Mouse (Mus musculus) midbrain, embryonic 11.5 days (tissue): ENCODE results near the gene Dpagt1. TPM values are rescaled to one million over a fixed set of nuclear protein-coding genes. Genes with fewer than 3 reads are reported as not detected.

ENCODE experiments used
- ATAC-seq: fragments of 200-750 bp; cut with Nextera tagmentation; 2 replicates; pipeline ENCODE4 v1.8.0; 2017; ENCODE audit warnings: moderate TSS enrichment, moderate library complexity; ENCODE audit not compliant: low FRiP score
- DNase-seq: peaks from one replicate; pipeline ENCODE4 v3.0.0; 2015; ENCODE audit warnings: low spot score; ENCODE audit errors: missing footprints
- H3K27ac ChIP-seq: fragments of 300-500 bp; sonication (generic); 2 replicates; pipeline ENCODE4 v1.5.1; 2014; ENCODE audit warnings: low read depth, low read length
- H3K27me3 ChIP-seq: fragments of 300-500 bp; sonication (generic); 2 replicates; pipeline ENCODE4 v1.6.1; 2014; ENCODE audit warnings: mild to moderate bottlenecking, low read length, moderate library complexity, mixed read lengths; ENCODE audit not compliant: control insufficient read depth, insufficient read depth
- H3K36me3 ChIP-seq: fragments of 300-500 bp; sonication (generic); 2 replicates; pipeline ENCODE4 v1.6.1; 2014; ENCODE audit warnings: mild to moderate bottlenecking, low read length, moderate library complexity, mixed read lengths; ENCODE audit not compliant: control insufficient read depth, insufficient read depth
- H3K4me1 ChIP-seq: fragments of 300-500 bp; sonication (generic); 2 replicates; pipeline ENCODE4 v1.6.1; 2014; ENCODE audit warnings: low read length; ENCODE audit not compliant: control insufficient read depth, insufficient read depth
- H3K4me2 ChIP-seq: fragments of 300-500 bp; sonication (generic); 2 replicates; pipeline ENCODE4 v1.6.1; 2014; ENCODE audit warnings: mild to moderate bottlenecking, moderate library complexity
- H3K4me3 ChIP-seq: fragments of 300-500 bp; sonication (generic); 2 replicates; pipeline ENCODE4 v1.5.1; 2014; ENCODE audit warnings: low read depth, low read length
- H3K9ac ChIP-seq: fragments of 300-500 bp; sonication (generic); 2 replicates; pipeline ENCODE4 v1.6.1; 2014; ENCODE audit warnings: low read length
- H3K9me3 ChIP-seq: fragments of 300-500 bp; sonication (generic); 2 replicates; pipeline ENCODE4 v1.6.1; 2016; ENCODE audit warnings: low read length; ENCODE audit not compliant: control insufficient read depth
- WGBS: fragments of 180-500 bp; shearing (Covaris S2); extraction: QIAGEN DNeasy Blood & Tissue Kit; methylation state at CpG from one replicate; pipeline ENCODE4 v1.1.7; 2014; 5-methylcytosine and 5-hydroxymethylcytosine counted together
- polyA plus RNA-seq: library from polyadenylated mRNA; unstranded; fragments of >200 nt; fragmentation: Nextera tagmentation; extraction: Ambion mirVana; gene quantifications from 2 replicates; pipeline ENCODE4 v1.2.1, GENCODE M21; 2014

Gene Dpagt1
- polyA plus RNA-seq, 1 experiment from 2014 or later, result 41.8 TPM

DNA sequence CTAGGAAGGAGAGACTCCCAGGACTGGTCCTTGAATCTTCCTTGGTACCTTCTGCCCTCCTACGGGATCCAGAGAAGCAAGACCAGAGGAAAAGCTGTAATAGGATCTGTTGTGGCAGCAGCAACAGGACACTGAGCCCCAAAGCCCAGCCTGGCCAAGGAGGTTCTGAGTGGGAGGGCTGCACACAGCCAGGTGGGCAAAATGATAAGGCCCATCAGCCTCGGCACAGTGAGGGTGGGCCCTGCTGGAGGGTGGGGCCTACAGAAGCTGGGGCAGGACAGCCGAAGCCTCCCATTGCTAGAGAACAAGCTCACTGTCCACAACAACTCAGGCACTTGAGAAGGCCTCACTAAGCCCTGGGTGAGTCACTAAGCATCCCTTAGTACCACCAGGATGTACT, 16.4 kb downstream of the Dpagt1 start:
- no peak for ATAC-seq
- H3K27me3 ChIP-seq, result no peaks in the 10 kb centered on the region
- peak overlapping the region; percentile 3; the same call in 1 of the 2 replicates for H3K4me3 ChIP-seq
- no peak overlapping the region for H3K9ac ChIP-seq
- peaks cover 3% of the 10 kb centered on the region; the same call in 1 of the 2 replicates for H3K36me3 ChIP-seq
- DNase-seq, result no peak
- no peaks in the 10 kb centered on the region for H3K9me3 ChIP-seq
- peaks cover 10% of the 10 kb centered on the region for H3K4me1 ChIP-seq
- no peak overlapping the region for H3K4me2 ChIP-seq
- H3K27ac ChIP-seq, result peak overlapping the region; percentile 25; the same call in 1 of the 2 replicates
- 86% methylated on average over 3 of the region's 3 CpGs for WGBS

DNA sequence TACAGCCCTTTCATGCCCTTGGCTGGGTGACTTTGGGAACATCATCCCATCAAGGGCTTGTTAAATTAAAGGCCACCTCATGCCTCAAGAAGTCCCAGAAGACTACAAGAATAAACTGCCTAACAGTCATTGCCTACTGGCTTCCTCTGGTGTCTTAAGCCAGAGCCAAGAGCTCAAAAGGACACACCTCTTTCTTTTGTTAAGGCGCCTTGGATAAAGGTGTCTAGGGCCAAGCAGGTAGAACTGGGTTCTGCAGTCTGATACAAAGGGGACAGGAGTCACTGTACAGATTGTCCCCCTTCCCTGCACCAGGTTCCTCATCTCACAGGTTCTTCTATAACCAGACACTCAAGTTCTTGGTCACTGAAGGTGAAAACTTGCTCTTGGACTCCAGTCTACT, 16.8 kb downstream of the Dpagt1 start:
- DNase-seq (no peak), ATAC-seq (no peak)
- Histone ChIP-seq H3K4me2 (peak overlapping the region; percentile 59; the same call in 1 of the 2 replicates), H3K4me1 (peaks cover 6% of the 10 kb centered on the region), H3K9ac (peak overlapping the region; percentile 55; the same call in 1 of the 2 replicates), H3K4me3 (no peak overlapping the region), H3K36me3 (peaks cover 8% of the 10 kb centered on the region), H3K9me3 (no peaks in the 10 kb centered on the region), H3K27me3 (no peaks in the 10 kb centered on the region), H3K27ac (peak overlapping the region; percentile 25; the same call in 1 of the 2 replicates)
- WGBS, result 92% methylated on average over 1 of the region's 1 CpGs

- H3K9me3 ChIP-seq, result no peaks in the 10 kb centered on the region
- H3K4me3 ChIP-seq, result peak overlapping the region; percentile 49
- 20% methylated on average over 6 of the region's 6 CpGs for WGBS
- peaks cover 6% of the 10 kb centered on the region for H3K4me1 ChIP-seq
- no peaks in the 10 kb centered on the region for H3K27me3 ChIP-seq
- H3K27ac ChIP-seq, result peak overlapping the region; percentile 86
- H3K4me2 ChIP-seq, result peak overlapping the region; percentile 59
- peaks cover 13% of the 10 kb centered on the region for H3K36me3 ChIP-seq
- ATAC-seq, result peak; percentile 17; the same call in 1 of the 2 replicates
- no peak for DNase-seq
- peak overlapping the region; percentile 55 for H3K9ac ChIP-seq
These were observed 17.5 kb downstream of the Dpagt1 start for GRCm38 (mm10) chr9:44343290-44343689.

GRCm38 (mm10) chr9:44343781-44344421, 18.1 kb downstream of the Dpagt1 start, which contains the start of gene Hmbs:
Gene Hmbs (minus strand): TSS chr9:44344228.
- Histone ChIP-seq H3K4me2 (peak within 1 kb of the TSS; percentile 59), H3K9ac (peak within 1 kb of the TSS; percentile 55), H3K4me1 (peaks cover 6% of the 10 kb centered on the region), H3K36me3 (peaks cover 19% of the 10 kb centered on the region), H3K9me3 (no peaks in the 10 kb centered on the region), H3K4me3 (peak within 1 kb of the TSS; percentile 49), H3K27me3 (no peaks in the 10 kb centered on the region), H3K27ac (peak within 1 kb of the TSS; percentile 86)
- peak; percentile 95 for ATAC-seq
- WGBS, result under 1% methylated on average over 39 of the region's 39 CpGs
- DNase-seq, result peak; percentile 99

- H3K27ac ChIP-seq, result no peak overlapping the region
- DNase-seq (no peak), ATAC-seq (no peak)
- no peak overlapping the region for H3K4me3 ChIP-seq
- H3K4me2 ChIP-seq, result no peak overlapping the region
- no peaks in the 10 kb centered on the region for H3K9me3 ChIP-seq
- H3K4me1 ChIP-seq, result peaks cover 6% of the 10 kb centered on the region
- no peak overlapping the region for H3K9ac ChIP-seq
- WGBS, result 91% methylated on average over 6 of the region's 6 CpGs
- no peaks in the 10 kb centered on the region for H3K27me3 ChIP-seq
- peaks cover 30% of the 10 kb centered on the region for H3K36me3 ChIP-seq
These were observed 20.0 kb downstream of the Dpagt1 start for GRCm38 (mm10) chr9:44345570-44346433.

DNA sequence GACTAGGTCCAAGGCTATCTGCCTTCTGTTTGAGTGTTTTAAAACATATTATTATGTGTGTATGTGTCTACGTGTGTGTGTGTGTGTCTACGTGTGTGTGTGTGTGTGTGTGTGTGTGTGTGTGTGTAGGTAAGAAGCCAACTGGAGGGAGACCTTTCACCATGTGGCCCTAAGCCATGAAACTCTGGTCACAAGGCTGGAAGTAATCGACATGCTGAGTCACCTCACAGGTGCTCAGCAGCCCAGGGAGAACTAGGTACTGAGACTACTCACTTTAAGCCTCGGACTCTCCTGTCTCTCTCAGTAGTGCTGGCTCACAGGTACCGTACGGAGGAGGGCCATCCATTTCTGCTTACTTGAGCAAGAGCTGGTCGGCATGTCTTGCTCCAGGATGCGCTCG, 21.3 kb downstream of the Dpagt1 start:
- 95% methylated on average over 9 of the region's 9 CpGs for WGBS
- Histone ChIP-seq H3K27ac (no peak overlapping the region), H3K4me1 (peaks cover 6% of the 10 kb centered on the region), H3K9ac (no peak overlapping the region), H3K36me3 (peaks cover 33% of the 10 kb centered on the region), H3K9me3 (no peaks in the 10 kb centered on the region), H3K27me3 (no peaks in the 10 kb centered on the region), H3K4me3 (no peak overlapping the region), H3K4me2 (no peak overlapping the region)
- DNase-seq (no peak), ATAC-seq (no peak)

DNA sequence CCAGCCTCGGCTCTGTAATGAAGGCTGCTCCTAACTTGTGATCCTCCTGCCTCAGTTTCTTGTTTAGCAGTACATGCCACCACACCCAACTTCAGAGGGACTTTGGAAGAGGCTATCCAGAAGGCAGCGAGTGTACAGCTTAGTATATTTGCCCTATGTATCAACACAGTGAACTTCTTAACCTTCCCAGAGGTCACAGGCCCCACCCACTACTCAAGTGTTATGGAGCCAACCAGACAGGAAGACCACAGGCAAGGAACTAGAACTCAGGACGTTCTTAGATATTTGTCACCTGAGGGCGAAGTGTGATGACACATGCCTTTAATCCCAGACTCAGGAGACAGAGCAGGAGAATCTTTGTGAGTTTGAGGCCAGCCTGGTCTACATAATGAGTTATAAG, 21.8 kb downstream of the Dpagt1 start:
- 93% methylated on average over 4 of the region's 4 CpGs for WGBS
- Histone ChIP-seq H3K9me3 (no peaks in the 10 kb centered on the region), H3K4me3 (no peak overlapping the region), H3K27me3 (no peaks in the 10 kb centered on the region), H3K27ac (no peak overlapping the region), H3K36me3 (peaks cover 36% of the 10 kb centered on the region), H3K4me2 (no peak overlapping the region), H3K9ac (no peak overlapping the region), H3K4me1 (peaks cover 6% of the 10 kb centered on the region)
- DNase-seq (no peak), ATAC-seq (no peak)

DNA sequence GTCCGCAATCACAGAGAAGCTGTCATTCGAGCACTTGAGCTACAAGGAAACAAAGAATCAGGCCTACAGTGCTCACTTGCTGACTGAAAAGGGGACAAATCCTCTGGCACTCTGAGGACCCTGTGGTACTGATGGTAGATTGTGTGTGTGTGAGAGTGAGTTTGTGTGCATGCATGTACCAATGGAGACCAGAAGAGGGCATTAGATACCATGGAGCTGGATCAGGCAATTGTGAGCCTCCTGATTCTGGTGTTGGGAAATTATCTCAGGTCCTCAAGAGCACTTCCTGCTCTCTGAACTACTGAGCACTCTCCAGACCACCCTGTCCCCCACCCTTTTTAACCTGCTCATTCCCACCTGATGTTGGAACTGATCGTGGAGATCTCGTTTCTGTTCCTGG, 22.7 kb downstream of the Dpagt1 start:
- Histone ChIP-seq H3K27me3 (no peaks in the 10 kb centered on the region), H3K36me3 (peaks cover 45% of the 10 kb centered on the region), H3K27ac (no peak overlapping the region), H3K4me1 (no peaks in the 10 kb centered on the region), H3K4me2 (no peak overlapping the region), H3K9ac (no peak overlapping the region), H3K9me3 (no peaks in the 10 kb centered on the region), H3K4me3 (no peak overlapping the region)
- no peak for DNase-seq
- WGBS, result 96% methylated on average over 4 of the region's 4 CpGs
- ATAC-seq, result no peak

GRCm38 (mm10) chr9:44351396-44351795, 25.6 kb downstream of the Dpagt1 start:
- Histone ChIP-seq H3K4me2 (no peak overlapping the region), H3K27ac (no peak overlapping the region), H3K27me3 (no peaks in the 10 kb centered on the region), H3K4me1 (no peaks in the 10 kb centered on the region), H3K9ac (no peak overlapping the region), H3K9me3 (no peaks in the 10 kb centered on the region), H3K4me3 (no peak overlapping the region), H3K36me3 (peaks cover 66% of the 10 kb centered on the region)
- 97% methylated on average over 4 of the region's 4 CpGs for WGBS
- DNase-seq, result no peak
- ATAC-seq, result no peak
